Comparison of ENCODE assay signal across 14 mouse cellular contexts in genomic region chr8:72422926-72423325, GRCm38 (mm10). TPM values are rescaled to one million over a fixed set of nuclear protein-coding genes. Genes with fewer than 3 reads are reported as not detected.
A peak's percentile ranks its signal among the peaks of the same experiment; 100 is the strongest.
DNase-seq lines count a peak whose midpoint lies in the region; ATAC-seq and TF ChIP-seq lines count a peak whose summit lies in the region.
"Had no signal": no experiment of that assay in that cellular context is flagged by ENCODE, and none has a peak within 500 bp of the region (broad histone marks: within the 10 kb centered on the region; RNA-seq: fewer than 3 reads in every experiment).

No protein-coding gene starts in this region.

- DNase-seq in gastrocnemius, adult 2 months: peak; percentile 18
- no peak for DNase-seq in gastrocnemius, postnatal 10 days
- DNase-seq in liver, embryonic 13.5 days: no peak
- no peak for DNase-seq in liver
- DNase-seq in NIH3T3 (ENCODE audit: low read depth): peak; percentile 49
- peak; percentile 41 for DNase-seq in naive thymus-derived CD4-positive, alpha-beta T cell, adult 2 months (ENCODE audit: low read depth)
- no peak for DNase-seq in thymus, postnatal 14 days
- no peak for DNase-seq in cerebellum, adult 2 months
- DNase-seq: adrenal gland, adult 8-10 months; cerebellum, adult 8-10 months; midbrain, embryonic 14.5 days; thymus, postnatal 25 days had no signal

- TF ChIP-seq CTCF in gastrocnemius, adult 2 months (IDR thresholded peaks at IDR 0.05): peak; percentile 47
- TF ChIP-seq CTCF in cerebellum, adult 2 months (IDR thresholded peaks at IDR 0.05; ENCODE audit: borderline replicate concordance, insufficient read depth, low read depth, low read length): no peak

- H3K9me3 ChIP-seq in liver, embryonic 13.5 days (replicated peaks): no peaks in the 10 kb centered on the region
- H3K9me3 ChIP-seq: lung, embryonic 15.5 days had no signal

- TF ChIP-seq POLR2A in cerebellum, adult 2 months (IDR thresholded peaks at IDR 0.05; ENCODE audit: borderline replicate concordance, insufficient read depth, low read length): no peak

- ATAC-seq in liver, embryonic 13.5 days (ENCODE audit: low read depth): no peak

- no peaks in the 10 kb centered on the region for H3K27me3 ChIP-seq in liver, embryonic 13.5 days
- no peaks in the 10 kb centered on the region for H3K27me3 ChIP-seq in cerebellum, adult 2 months (ENCODE audit: control insufficient read depth, insufficient read depth, low read length)
- H3K27me3 ChIP-seq: lung, embryonic 15.5 days had no signal

- H3K4me3 ChIP-seq in gastrocnemius, adult 2 months: no peak overlapping the region
- H3K4me3 ChIP-seq in liver, embryonic 13.5 days (replicated peaks): no peak overlapping the region
- H3K4me3 ChIP-seq in cerebellum, adult 2 months (replicated peaks; ENCODE audit: insufficient read depth, low read depth, low read length): no peak overlapping the region
- H3K4me3 ChIP-seq: lung, embryonic 15.5 days had no signal

- no peak overlapping the region for H3K9ac ChIP-seq in liver, embryonic 13.5 days
- H3K9ac ChIP-seq: lung, embryonic 15.5 days had no signal

- no peak overlapping the region; the same call in 1 of the 2 replicates for H3K27ac ChIP-seq in gastrocnemius, adult 2 months
- no peak overlapping the region for H3K27ac ChIP-seq in liver, embryonic 13.5 days
- no peak overlapping the region for H3K27ac ChIP-seq in cerebellum, adult 2 months (ENCODE audit: insufficient read depth, low read length)
- H3K27ac ChIP-seq: lung, embryonic 15.5 days had no signal

- 78% methylated on average over 1 of the region's 1 CpGs for WGBS in liver, embryonic 13.5 days (ENCODE audit: insufficient replicate concordance)
- WGBS in cerebellum, adult 2 months: 46% methylated on average over 1 of the region's 1 CpGs

- H3K4me1 ChIP-seq in liver, embryonic 13.5 days (replicated peaks): peaks cover 43% of the 10 kb centered on the region
- H3K4me1 ChIP-seq in cerebellum, adult 2 months (ENCODE audit: control insufficient read depth, insufficient read depth, low read length): peaks cover 16% of the 10 kb centered on the region

- peak overlapping the region; percentile 87; the same call in 1 of the 2 replicates for H3K4me2 ChIP-seq in liver, embryonic 13.5 days

- H3K36me3 ChIP-seq in liver, embryonic 13.5 days: 0 out of 2 replicates have a peak, but pooled peaks cover 9% of the 10 kb centered on the region
- H3K36me3 ChIP-seq: lung, embryonic 15.5 days had no signal

- intact Hi-C loops in gastrocnemius, adult 2 months (cut with DNase I): loop anchor here (5.0 kb wide), 1 partner anchor 124 kb away; the partner anchor contains the start of gene Med26

RNA-seq across cellular contexts. Expression of gene Eps15l1, which starts 1.7 kb away (rescaled TPM):
- 10 to 100 TPM; 25.5 to 27.5 TPM for total RNA-seq in gastrocnemius, adult 2 months (2021)
- total RNA-seq in gastrocnemius, postnatal 10 days (2021): 10 to 100 TPM; 27.4 to 38.7 TPM
- 17.5 and 21.1 TPM in 2 replicates for polyA plus RNA-seq in liver, embryonic 13.5 days (2015; fragmentation: Nextera tagmentation; extraction: Ambion mirVana)
- polyA plus RNA-seq in cerebellum, adult 2 months (2012; rRNA removed): 74.4 and 77.9 TPM in 2 replicates

RNA-seq across cellular contexts. Expression of gene Calr3, which starts 20.7 kb away (rescaled TPM):
- total RNA-seq in gastrocnemius, adult 2 months (2021): 1 to 10 TPM; 3.1 to 4.2 TPM
- 1 to 10 TPM; 1.7 to 1.8 TPM for total RNA-seq in gastrocnemius, postnatal 10 days (2021)
- polyA plus RNA-seq in liver, embryonic 13.5 days (2015; fragmentation: Nextera tagmentation; extraction: Ambion mirVana): 0.59 and 0.93 TPM in 2 replicates
- 3.0 and 4.4 TPM in 2 replicates for polyA plus RNA-seq in cerebellum, adult 2 months (2012; rRNA removed)
- polyA plus RNA-seq: small intestine, adult 2 months had no signal

RNA-seq across cellular contexts. Expression of gene 1700030K09Rik, which starts 20.8 kb away (rescaled TPM):
- total RNA-seq in gastrocnemius, adult 2 months (2021): 1 to 10 TPM; 3.3 to 4.8 TPM
- total RNA-seq in gastrocnemius, postnatal 10 days (2021): 1 to 10 TPM; 3.6 to 5.6 TPM
- 4.2 and 5.0 TPM in 2 replicates for polyA plus RNA-seq in liver, embryonic 13.5 days (2015; fragmentation: Nextera tagmentation; extraction: Ambion mirVana)
- polyA plus RNA-seq in cerebellum, adult 2 months (2012; rRNA removed): 8.5 and 10.4 TPM in 2 replicates

RNA-seq across cellular contexts. Expression of gene Cherp, which starts 52.1 kb away (rescaled TPM):
- 10 to 100 TPM; 19.7 to 26.1 TPM for total RNA-seq in gastrocnemius, adult 2 months (2021)
- total RNA-seq in gastrocnemius, postnatal 10 days (2021): 10 to 100 TPM; 27.5 to 38.9 TPM
- polyA plus RNA-seq in liver, embryonic 13.5 days (2015; fragmentation: Nextera tagmentation; extraction: Ambion mirVana): 21.4 and 31.4 TPM in 2 replicates
- polyA plus RNA-seq in cerebellum, adult 2 months (2012; rRNA removed): 54.5 and 65.5 TPM in 2 replicates

Comparison
In these comparisons a context has a peak if more than half of its experiments do, and no peak if none do; other contexts are left out.
1. DNase-seq: peak in gastrocnemius, adult 2 months (single experiment), NIH3T3 (single experiment) and naive thymus-derived CD4-positive, alpha-beta T cell, adult 2 months (single experiment); none in gastrocnemius, postnatal 10 days (single experiment), liver, embryonic 13.5 days (single experiment), liver (single experiment), thymus, postnatal 14 days (single experiment) and cerebellum, adult 2 months (0 of 2).